Mouse (Mus musculus): ENCODE data around the gene Tbc1d32. TPM values are rescaled to one million over a fixed set of nuclear protein-coding genes. Genes with fewer than 3 reads are reported as not detected.

The Tbc1d32 gene
- total and polyA plus RNA-seq, 3 experiments: 4.4 to 5.9 (median 4.6) TPM

DNA sequence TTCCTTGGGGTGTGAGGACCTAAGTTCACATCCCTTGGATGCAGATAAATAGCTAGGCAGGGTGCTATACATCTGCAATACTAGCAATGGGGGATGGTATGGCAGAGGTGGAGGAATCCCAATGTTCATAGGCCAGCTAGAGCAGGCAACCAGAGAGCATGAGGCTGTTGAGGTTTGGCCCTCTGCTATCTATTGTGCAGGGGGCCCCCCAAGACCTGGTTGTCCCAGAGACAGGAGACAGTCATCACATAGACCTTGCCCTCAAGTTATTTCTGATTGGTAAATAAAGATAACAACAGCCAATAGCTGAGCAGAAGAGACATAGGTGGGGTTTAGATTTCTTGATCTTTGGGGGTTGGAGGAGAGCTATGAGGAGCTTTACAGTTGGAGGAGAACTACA, 28.6 kb downstream of the Tbc1d32 start:
- Histone ChIP-seq H3K9me3 (replicated peaks; ENCODE audit: low read length) (no peaks in the 10 kb centered on the region), H3K27ac (ENCODE audit: insufficient read depth, low read depth) (no peak overlapping the region), H3K9ac (ENCODE audit: insufficient read depth, low read depth) (no peak overlapping the region), H3K27me3 (replicated peaks) (no peaks in the 10 kb centered on the region), H3K4me3 (replicated peaks in 1 of 3; ENCODE audit: low read depth in 2 of 3, low read length in 2 of 3, poor library complexity in 1 of 3) (no peak overlapping the region), H3K4me1 (ENCODE audit: control insufficient read depth in 1 of 2, insufficient read depth in 2 of 2) (peaks cover 0 to 11% of the 10 kb centered on the region in 2 experiments; a peak in 2 of 4 replicates), H3K4me2 (ENCODE audit: insufficient read depth, low read depth, poor library complexity, severe bottlenecking) (no peak overlapping the region), H3K79me2 (replicated peaks; ENCODE audit: control insufficient read depth, extremely low read depth, insufficient read depth, poor library complexity, severe bottlenecking) (no peaks in the 10 kb centered on the region), H3K36me3 (replicated peaks in 1 of 2; ENCODE audit: control insufficient read depth in 1 of 2, insufficient read depth in 1 of 2, low read length in 1 of 2) (peaks cover 0 to 5% of the 10 kb centered on the region in 2 experiments)
- TF ChIP-seq GABPA (IDR thresholded peaks at IDR 0.05; ENCODE audit: insufficient replicate concordance, low read depth, low read length): no peak
- dilution Hi-C loops (cut with MboI; ENCODE audit: extremely low pct_ligation_motif_present, extremely low pct_unique_long_range_greater_than_20kb, low sequenced_read_pairs) (no loop called here), in situ Hi-C loops (cut with MboI; ENCODE audit: low pct_ligation_motif_present, low pct_unique_long_range_greater_than_20kb, low sequenced_read_pairs) (no loop called here)
- no peak for DNase-seq (ENCODE audit: extremely low read depth)

DNA sequence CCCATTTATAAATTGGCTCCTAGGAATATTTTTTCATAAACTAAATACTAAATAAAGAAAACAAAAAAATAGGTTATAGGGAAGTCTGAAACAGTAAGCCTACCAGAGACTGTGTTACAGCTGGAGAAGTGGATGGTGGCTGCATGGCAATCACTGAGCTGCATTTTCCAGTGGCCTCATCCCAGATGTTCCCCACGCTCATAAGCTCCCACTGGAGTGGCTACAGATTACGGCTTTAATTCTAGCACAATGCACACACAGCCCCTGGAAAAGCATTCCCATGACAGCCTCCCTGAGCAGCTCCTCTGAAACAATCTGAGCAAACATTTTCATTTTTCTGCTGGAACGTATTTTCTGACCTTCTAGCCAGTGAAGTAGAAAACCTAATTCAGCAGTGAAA, 29.8 kb downstream of the Tbc1d32 start:
- H3K36me3 ChIP-seq (replicated peaks in 1 of 2; ENCODE audit: control insufficient read depth in 1 of 2, insufficient read depth in 1 of 2, low read length in 1 of 2): peaks cover 0 to 8% of the 10 kb centered on the region in 2 experiments
- H3K4me2 ChIP-seq (ENCODE audit: insufficient read depth, low read depth, poor library complexity, severe bottlenecking): no peak overlapping the region
- H3K4me3 ChIP-seq (replicated peaks in 1 of 3; ENCODE audit: low read depth in 2 of 3, low read length in 2 of 3, poor library complexity in 1 of 3): no peak overlapping the region
- peaks cover 0 to 11% of the 10 kb centered on the region in 2 experiments; a peak in 2 of 4 replicates for H3K4me1 ChIP-seq (ENCODE audit: control insufficient read depth in 1 of 2, insufficient read depth in 2 of 2)
- dilution Hi-C loops (cut with MboI; ENCODE audit: extremely low pct_ligation_motif_present, extremely low pct_unique_long_range_greater_than_20kb, low sequenced_read_pairs): no loop called here
- in situ Hi-C loops (cut with MboI; ENCODE audit: low pct_ligation_motif_present, low pct_unique_long_range_greater_than_20kb, low sequenced_read_pairs): no loop called here
- H3K27ac ChIP-seq (ENCODE audit: insufficient read depth, low read depth): no peak overlapping the region
- no peak overlapping the region for H3K9ac ChIP-seq (ENCODE audit: insufficient read depth, low read depth)
- no peaks in the 10 kb centered on the region for H3K9me3 ChIP-seq (replicated peaks; ENCODE audit: low read length)
- H3K79me2 ChIP-seq (replicated peaks; ENCODE audit: control insufficient read depth, extremely low read depth, insufficient read depth, poor library complexity, severe bottlenecking): no peaks in the 10 kb centered on the region
- H3K27me3 ChIP-seq (replicated peaks): no peaks in the 10 kb centered on the region
- DNase-seq (ENCODE audit: extremely low read depth): no peak
- TF ChIP-seq NRF1 (IDR thresholded peaks at IDR 0.05; ENCODE audit: low read depth, low read length) (no peak), HCFC1 (IDR thresholded peaks at IDR 0.05; ENCODE audit: low read depth, low read length) (no peak), BHLHE40 (IDR thresholded peaks at IDR 0.05; ENCODE audit: low read depth, low read length) (no peak), POLR2A (IDR thresholded peaks at IDR 0.05; ENCODE audit: low read depth, low read length) (no peak), MEF2A (IDR thresholded peaks at IDR 0.05; ENCODE audit: borderline replicate concordance, low read depth, low read length) (no peak), POLR2AphosphoS2 (IDR thresholded peaks at IDR 0.05; ENCODE audit: low read depth, low read length) (no peak), JUN (IDR thresholded peaks at IDR 0.05; ENCODE audit: insufficient read depth, low read depth, low read length) (no peak), ETS1 (conservative IDR thresholded peaks at IDR 0.05; ENCODE audit: low read depth, low read length) (no peak), ELF1 (IDR thresholded peaks at IDR 0.05; ENCODE audit: low read depth, low read length) (no peak), RAD21 (IDR thresholded peaks at IDR 0.05; ENCODE audit: low read depth, low read length) (no peak), USF1 (IDR thresholded peaks at IDR 0.05; ENCODE audit: low read depth, low read length) (no peak), SIN3A (IDR thresholded peaks at IDR 0.05; ENCODE audit: low read length) (no peak)

DNA sequence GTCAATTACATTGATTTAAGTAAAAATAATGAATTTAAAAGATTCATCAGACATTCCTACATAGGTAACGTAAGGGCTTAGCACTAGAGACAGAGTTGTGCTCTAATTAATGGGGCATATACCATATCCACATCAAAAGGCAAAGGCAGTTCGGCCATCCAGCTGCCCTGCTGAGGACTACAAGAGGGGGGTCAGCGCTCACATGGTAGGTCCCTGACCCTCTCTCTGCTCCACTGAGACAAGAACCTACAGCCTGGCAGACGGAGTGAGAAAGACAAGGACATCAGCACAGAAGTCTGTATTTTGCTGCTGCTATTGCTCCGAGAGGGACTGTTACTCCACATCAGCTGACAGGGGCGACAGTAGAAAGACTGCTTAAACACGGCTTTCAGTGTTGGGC, 34.2 kb downstream of the Tbc1d32 start:
- Histone ChIP-seq H3K4me2 (ENCODE audit: insufficient read depth, low read depth, poor library complexity, severe bottlenecking) (no peak overlapping the region), H3K9me3 (replicated peaks; ENCODE audit: low read length) (no peaks in the 10 kb centered on the region), H3K27me3 (replicated peaks) (no peaks in the 10 kb centered on the region), H3K27ac (ENCODE audit: insufficient read depth, low read depth) (no peak overlapping the region), H3K4me1 (ENCODE audit: control insufficient read depth in 1 of 2, insufficient read depth in 2 of 2) (peaks cover 0 to 7% of the 10 kb centered on the region in 2 experiments; a peak in 2 of 4 replicates), H3K79me2 (replicated peaks; ENCODE audit: control insufficient read depth, extremely low read depth, insufficient read depth, poor library complexity, severe bottlenecking) (no peaks in the 10 kb centered on the region), H3K36me3 (replicated peaks in 1 of 2; ENCODE audit: control insufficient read depth in 1 of 2, insufficient read depth in 1 of 2, low read length in 1 of 2) (peaks cover 2 to 9% of the 10 kb centered on the region in 2 experiments), H3K9ac (ENCODE audit: insufficient read depth, low read depth) (no peak overlapping the region), H3K4me3 (replicated peaks in 1 of 3; ENCODE audit: low read depth in 2 of 3, low read length in 2 of 3, poor library complexity in 1 of 3) (no peak overlapping the region)
- in situ Hi-C loops (cut with MboI; ENCODE audit: low pct_ligation_motif_present, low pct_unique_long_range_greater_than_20kb, low sequenced_read_pairs): no loop called here
- dilution Hi-C loops (cut with MboI; ENCODE audit: extremely low pct_ligation_motif_present, extremely low pct_unique_long_range_greater_than_20kb, low sequenced_read_pairs): no loop called here
- DNase-seq (ENCODE audit: extremely low read depth): no peak
- TF ChIP-seq MAZ (IDR thresholded peaks at IDR 0.05; ENCODE audit: low read depth, low read length) (no peak), SMC3 (IDR thresholded peaks at IDR 0.05; ENCODE audit: low read depth, low read length) (no peak), MAFK (IDR thresholded peaks at IDR 0.05; ENCODE audit: insufficient replicate concordance, low read length) (no peak), USF2 (conservative IDR thresholded peaks at IDR 0.05; ENCODE audit: low read depth, low read length) (no peak), TCF12 (IDR thresholded peaks at IDR 0.05; ENCODE audit: low read depth, low read length) (no peak), MYC (IDR thresholded peaks at IDR 0.05; ENCODE audit: low read depth, low read length) (no peak), HCFC1 (IDR thresholded peaks at IDR 0.05; ENCODE audit: low read depth, low read length) (no peak), UBTF (IDR thresholded peaks at IDR 0.05; ENCODE audit: low read depth, low read length) (no peak), RCOR1 (conservative IDR thresholded peaks at IDR 0.05; ENCODE audit: low read depth, low read length) (no peak), MXI1 (IDR thresholded peaks at IDR 0.05; ENCODE audit: low read depth, low read length) (no peak), PAX5 (IDR thresholded peaks at IDR 0.05; ENCODE audit: low read length) (no peak), USF1 (IDR thresholded peaks at IDR 0.05; ENCODE audit: low read depth, low read length) (no peak), ZC3H11A (IDR thresholded peaks at IDR 0.05; ENCODE audit: low read depth, low read length) (no peak), CTCF (conservative IDR thresholded peaks at IDR 0.05 in 1 of 2, IDR thresholded peaks at IDR 0.05 in 1 of 2; ENCODE audit: low read depth in 2 of 2, low read length in 2 of 2) (no peak), BHLHE40 (IDR thresholded peaks at IDR 0.05; ENCODE audit: low read depth, low read length) (no peak), NELFE (IDR thresholded peaks at IDR 0.05; ENCODE audit: low read depth, low read length) (no peak), IRF4 (IDR thresholded peaks at IDR 0.05; ENCODE audit: low read depth, low read length) (no peak), POLR2A (IDR thresholded peaks at IDR 0.05; ENCODE audit: low read depth, low read length) (no peak)
